Comparison of ENCODE assay signal across 7 mouse cellular contexts in the genomic region with DNA sequence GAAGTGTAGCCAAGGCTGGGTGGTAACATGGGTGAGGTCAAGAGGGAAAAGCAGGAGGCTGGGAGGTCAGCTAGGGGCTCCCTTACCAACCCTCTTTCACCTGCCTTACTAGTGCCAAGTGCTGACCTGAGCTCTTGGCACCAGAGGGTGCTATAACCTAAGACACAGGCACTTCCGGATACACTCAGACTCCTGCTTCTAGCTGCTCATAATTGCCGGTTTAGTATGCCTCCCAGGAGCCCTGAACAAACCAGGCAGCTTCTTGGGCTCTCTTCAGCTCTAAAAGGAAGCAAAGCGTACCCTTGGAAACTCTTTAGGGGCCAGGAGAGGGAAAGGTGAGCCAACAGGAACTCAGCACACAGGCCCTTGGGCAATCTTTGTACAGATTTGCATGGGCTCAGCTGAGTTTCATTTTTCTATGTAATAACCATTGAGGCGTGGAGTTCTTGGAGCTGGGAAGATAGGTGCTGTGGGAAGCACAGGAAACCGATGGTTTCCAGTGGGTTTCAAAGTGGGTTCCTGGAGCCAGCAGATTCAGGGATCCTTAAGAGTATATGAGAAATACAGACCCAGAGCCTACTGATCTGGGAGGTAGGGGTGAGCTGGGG. TPM values are rescaled to one million over a fixed set of nuclear protein-coding genes. Genes with fewer than 3 reads are reported as not detected.
DNase-seq lines count a peak whose midpoint lies in the region; ATAC-seq lines count a peak whose summit lies in the region.

No protein-coding gene starts in this region.

- ATAC-seq in megakaryocyte-erythroid progenitor cell, adult 5-6 weeks (replicated peaks; ENCODE audit: low FRiP score, low TSS enrichment, poor library complexity, severe bottlenecking), result peak; percentile 87

- DNase-seq in T-cell, adult 2 months (ENCODE audit: low spot score), result peak; percentile 57
- DNase-seq in cerebellum, adult 8-10 months, result peak; percentile 76
- DNase-seq in frontal cortex, postnatal 14 days (ENCODE audit: low spot score in 2 of 2), result peak; percentile 47 to 51
- peak; percentile 84 for DNase-seq in induced T-regulatory cell, adult 2 months (ENCODE audit: low read depth)
- DNase-seq in left cerebral cortex, postnatal 14 days (ENCODE audit: low spot score in 2 of 2), result peak; percentile 77 to 83
- DNase-seq in skeletal muscle tissue, adult 2 months (ENCODE audit: low read depth, low spot score), result peak; percentile 73

- intact Hi-C loops in left cerebral cortex, postnatal 14 days (cut with DNase I), result loop anchor here (1.0 to 5.0 kb wide), 4 partner anchors 77 to 322 kb away; partner anchors contain the start of gene Cited4

RNA-seq across cellular contexts. Expression of gene Gm8439, which starts 1.4 kb away (rescaled TPM):
- total RNA-seq in left cerebral cortex, postnatal 14 days (2021), result not detected
- total RNA-seq in megakaryocyte-erythroid progenitor cell, adult 5-6 weeks (2014; fragmentation: Nextera tagmentation), result not detected in 2 replicates
- not detected in 2 replicates for total RNA-seq in megakaryocyte-erythroid progenitor cell, adult 5-6 weeks (2017)

RNA-seq across cellular contexts. Expression of gene Ctps, which starts 19.8 kb away (rescaled TPM):
- total RNA-seq in left cerebral cortex, postnatal 14 days (2021), result 10 to 100 TPM; 52.3 to 53.6 TPM
- 60.6 and 73.1 TPM in 2 replicates for total RNA-seq in megakaryocyte-erythroid progenitor cell, adult 5-6 weeks (2014; fragmentation: Nextera tagmentation)
- total RNA-seq in megakaryocyte-erythroid progenitor cell, adult 5-6 weeks (2017), result 77.1 and 90.0 TPM in 2 replicates

RNA-seq across cellular contexts. Expression of gene Slfnl1, which starts 57.9 kb away (rescaled TPM):
- total RNA-seq in left cerebral cortex, postnatal 14 days (2021), result under 1 TPM; 0.19 to 0.33 TPM
- not detected in 2 replicates for total RNA-seq in megakaryocyte-erythroid progenitor cell, adult 5-6 weeks (2014; fragmentation: Nextera tagmentation)
- not detected in 2 replicates for total RNA-seq in megakaryocyte-erythroid progenitor cell, adult 5-6 weeks (2017)

Comparison
In these comparisons a context has a peak if more than half of its experiments do, and no peak if none do; other contexts are left out.
1. Peak in every context shown above with its lines: DNase-seq and ATAC-seq.